8 mouse cellular contexts compared by ENCODE assay signal in genomic region chr5:121219980-121220731, GRCm38 (mm10). TPM values are rescaled to one million over a fixed set of nuclear protein-coding genes. Genes with fewer than 3 reads are reported as not detected.
A peak's percentile ranks its signal among the peaks of the same experiment; 100 is the strongest.
DNase-seq lines count a peak whose midpoint lies in the region; ATAC-seq and TF ChIP-seq lines count a peak whose summit lies in the region.

Gene Hectd4, plus strand, starts transcription at chr5:121220219.

- 0 out of 2 replicates have a peak, but pooled peaks cover 5% of the 10 kb centered on the region for H3K4me1 ChIP-seq in hindbrain, postnatal 0 days (ENCODE audit: insufficient read depth, low read length)

- peak within 1 kb of the TSS; percentile 88 for H3K27ac ChIP-seq in gastrocnemius, adult 2 months
- peak within 1 kb of the TSS; percentile 92 for H3K27ac ChIP-seq in hindbrain, postnatal 0 days
- peak within 1 kb of the TSS; percentile 91 for H3K27ac ChIP-seq in left cerebral cortex, adult 2 months

- TF ChIP-seq CTCF in gastrocnemius, adult 2 months (IDR thresholded peaks at IDR 0.05) = no peak
- no peak for TF ChIP-seq CTCF in hindbrain, postnatal 0 days (IDR thresholded peaks at IDR 0.05; ENCODE audit: low read depth)
- TF ChIP-seq CTCF in left cerebral cortex, adult 2 months (IDR thresholded peaks at IDR 0.05) = no peak

- H3K9ac ChIP-seq in hindbrain, postnatal 0 days (replicated peaks; ENCODE audit: low read length) = peak within 1 kb of the TSS; percentile 94

- ATAC-seq in hindbrain, postnatal 0 days = peak; percentile 95
- peak; percentile 98 for ATAC-seq in megakaryocyte, adult 5-6 weeks (ENCODE audit: poor library complexity, severe bottlenecking)

- peak; percentile 84 for DNase-seq in WW6 (ENCODE audit: low read depth, low spot score)
- peak; percentile 94 to 98 for DNase-seq in cerebellum, postnatal 4 days (ENCODE audit: low spot score in 2 of 2)
- peak; percentile 98 for DNase-seq in gastrocnemius, adult 2 months
- DNase-seq in hindbrain, postnatal 0 days (ENCODE audit: low spot score) = peak; percentile 97
- DNase-seq in left cerebral cortex, adult 2 months (ENCODE audit: extremely low spot score in 1 of 2, low spot score in 2 of 2) = peak; percentile 93 to 97
- DNase-seq in right cerebral cortex, adult 2 months (ENCODE audit: low spot score in 2 of 2) = peak; percentile 96 to 97
- peak; percentile 99 for DNase-seq in urinary bladder, postnatal 14 days (ENCODE audit: low spot score)

- no peaks in the 10 kb centered on the region for H3K36me3 ChIP-seq in hindbrain, postnatal 0 days (ENCODE audit: insufficient read depth, low read length)

- WGBS in hindbrain, postnatal 0 days = 0% methylated on average over 31 of the region's 90 CpGs

- intact Hi-C loops in gastrocnemius, adult 2 months (cut with DNase I) = loop anchor here (5.0 to 10.0 kb wide), 2 partner anchors 162 to 235 kb away; partner anchors contain the start of genes Erp29 and Tmem116
- intact Hi-C loops in left cerebral cortex, adult 2 months (cut with DNase I) = loop anchor here (5.0 kb wide), 3 partner anchors 62 to 167 kb away; partner anchors contain the start of gene Trafd1

- peak within 1 kb of the TSS; percentile 85 for H3K4me2 ChIP-seq in hindbrain, postnatal 0 days (ENCODE audit: low read depth, low read length)

- H3K27me3 ChIP-seq in hindbrain, postnatal 0 days (ENCODE audit: insufficient read depth, low read length) = no peaks in the 10 kb centered on the region

- H3K4me3 ChIP-seq in gastrocnemius, adult 2 months = peak within 1 kb of the TSS; percentile 90
- H3K4me3 ChIP-seq in hindbrain, postnatal 0 days (ENCODE audit: low read length) = peak within 1 kb of the TSS; percentile 98
- peak within 1 kb of the TSS; percentile 93 for H3K4me3 ChIP-seq in left cerebral cortex, adult 2 months

- no peaks in the 10 kb centered on the region for H3K9me3 ChIP-seq in hindbrain, postnatal 0 days (ENCODE audit: low read length)

RNA-seq across cellular contexts. Expression of gene Hectd4, which starts in this region (rescaled TPM):
- 10 to 100 TPM; 13.7 to 13.8 TPM for total RNA-seq in gastrocnemius, adult 2 months (2021)
- total RNA-seq in hindbrain, postnatal 0 days (2014; rRNA removed) = 103 and 107 TPM in 2 replicates
- 15.1 and 15.9 TPM in 2 replicates for polyA plus RNA-seq in hindbrain, postnatal 0 days (2015; fragmentation: Nextera tagmentation; extraction: Ambion mirVana)
- total RNA-seq in left cerebral cortex, adult 2 months (2021) = 100 to 1,000 TPM; 186 to 205 TPM
- total RNA-seq in megakaryocyte, adult 5-6 weeks (2015) = 12.0 and 17.0 TPM in 2 replicates
- total RNA-seq in megakaryocyte, adult 5-6 weeks (2017) = 8.6 and 15.2 TPM in 2 replicates

Comparison
In these comparisons a context has a peak if more than half of its experiments do, and no peak if none do; other contexts are left out.
1. Peak in every context shown above with its lines: DNase-seq, ATAC-seq, H3K4me3 ChIP-seq and H3K27ac ChIP-seq.